Mouse (Mus musculus) embryonic facial prominence, embryonic 11.5 days (tissue): ENCODE measurements around the gene Col4a2. TPM values are rescaled to one million over a fixed set of nuclear protein-coding genes. Genes with fewer than 3 reads are reported as not detected.

ENCODE experiments used
- ATAC-seq: fragments of 200-750 bp; cut with Nextera tagmentation; replicated peaks from 2 replicates; pipeline ENCODE4 v1.8.0; 2017; ENCODE audit warnings: low read depth; ENCODE audit not compliant: insufficient number of reproducible peaks, low FRiP score, low TSS enrichment
- DNase-seq: peaks from one replicate; pipeline ENCODE4 v3.0.0-alpha.2; 2015; ENCODE audit warnings: low spot score
- H3K27ac ChIP-seq: fragments of 300-500 bp; sonication (generic); replicated peaks from 2 replicates; pipeline ENCODE4 v1.5.1; 2014; ENCODE audit warnings: mild to moderate bottlenecking, low read depth, low read length, control low read depth
- H3K27me3 ChIP-seq: fragments of 300-500 bp; sonication (generic); 2 replicates; pipeline ENCODE4 v1.6.1; 2014; ENCODE audit warnings: mild to moderate bottlenecking, low read length, moderate library complexity, mixed read lengths; ENCODE audit not compliant: control insufficient read depth, insufficient read depth
- H3K36me3 ChIP-seq: fragments of 300-500 bp; sonication (generic); replicated peaks from 2 replicates; pipeline ENCODE4 v1.6.1; 2014; ENCODE audit warnings: low read depth, mild to moderate bottlenecking, low read length, moderate library complexity, mixed read lengths; ENCODE audit not compliant: control insufficient read depth, insufficient read depth
- H3K4me1 ChIP-seq: fragments of 300-500 bp; sonication (generic); 2 replicates; pipeline ENCODE4 v1.6.1; 2014; ENCODE audit warnings: low read length, mixed read lengths; ENCODE audit not compliant: control insufficient read depth, insufficient read depth
- H3K4me2 ChIP-seq: fragments of 300-500 bp; sonication (generic); 2 replicates; pipeline ENCODE4 v1.6.1; 2014; ENCODE audit warnings: low read depth, mild to moderate bottlenecking, control low read depth, low read length, moderate library complexity
- H3K4me3 ChIP-seq: fragments of 300-500 bp; sonication (generic); 2 replicates; pipeline ENCODE4 v1.5.1; 2014; ENCODE audit warnings: low read depth, low read length, control low read depth
- H3K9ac ChIP-seq: fragments of 300-500 bp; sonication (generic); replicated peaks from 2 replicates; pipeline ENCODE4 v1.6.1; 2014; ENCODE audit warnings: mild to moderate bottlenecking, control low read depth, low read length
- H3K9me3 ChIP-seq: fragments of 300-500 bp; sonication (generic); replicated peaks from 2 replicates; pipeline ENCODE4 v1.6.1; 2016; ENCODE audit warnings: mild to moderate bottlenecking, low read length, inconsistent platforms, mixed read lengths; ENCODE audit not compliant: control insufficient read depth
- WGBS: fragments of 180-500 bp; shearing (Covaris S2); extraction: QIAGEN DNeasy Blood & Tissue Kit; methylation state at CpG from one replicate; pipeline ENCODE4 v1.1.7; 2014; 5-methylcytosine and 5-hydroxymethylcytosine counted together
- polyA plus RNA-seq: library from polyadenylated mRNA; unstranded; fragments of >200 nt; fragmentation: Nextera tagmentation; extraction: Ambion mirVana; gene quantifications from 2 replicates; pipeline ENCODE4 v1.2.1, GENCODE M21; 2014

Col4a2 gene
- polyA plus RNA-seq, 1 experiment from 2014 or later, result 26.7 TPM

GRCm38 (mm10) chr8:11298531-11299316 lies 13.9 kb upstream of the Col4a2 start:
- Histone ChIP-seq H3K4me2 (no peak overlapping the region), H3K9ac (no peak overlapping the region), H3K27ac (peak overlapping the region; percentile 53), H3K4me1 (0 out of 2 replicates have a peak, but pooled peaks cover 2% of the 10 kb centered on the region), H3K4me3 (no peak overlapping the region), H3K36me3 (no peaks in the 10 kb centered on the region), H3K27me3 (no peaks in the 10 kb centered on the region), H3K9me3 (no peaks in the 10 kb centered on the region)
- peak; percentile 78 for DNase-seq
- WGBS, result 39% methylated on average over 12 of the region's 12 CpGs
- 0 out of 2 replicates have a peak, but pooled peaks have one; percentile 42 for ATAC-seq

GRCm38 (mm10) chr8:11299317-11299602 lies 13.3 kb upstream of the Col4a2 start:
- ATAC-seq (no peak), DNase-seq (no peak)
- 52% methylated on average over 3 of the region's 3 CpGs for WGBS
- H3K4me2 ChIP-seq, result no peak overlapping the region
- H3K36me3 ChIP-seq, result no peaks in the 10 kb centered on the region
- 0 out of 2 replicates have a peak, but pooled peaks cover 2% of the 10 kb centered on the region for H3K4me1 ChIP-seq
- no peak overlapping the region for H3K9ac ChIP-seq
- H3K9me3 ChIP-seq, result no peaks in the 10 kb centered on the region
- no peaks in the 10 kb centered on the region for H3K27me3 ChIP-seq
- H3K4me3 ChIP-seq, result no peak overlapping the region
- H3K27ac ChIP-seq, result no peak overlapping the region

- 91% methylated on average over 8 of the region's 8 CpGs for WGBS
- Histone ChIP-seq H3K4me3 (no peak overlapping the region), H3K27ac (no peak overlapping the region), H3K4me1 (0 out of 2 replicates have a peak, but pooled peaks cover 2% of the 10 kb centered on the region), H3K36me3 (no peaks in the 10 kb centered on the region), H3K4me2 (no peak overlapping the region), H3K9me3 (no peaks in the 10 kb centered on the region), H3K9ac (no peak overlapping the region), H3K27me3 (no peaks in the 10 kb centered on the region)
- no peak for DNase-seq
- ATAC-seq, result no peak
These were observed 12.2 kb upstream of the Col4a2 start for GRCm38 (mm10) chr8:11300436-11300835.

- no peak overlapping the region for H3K9ac ChIP-seq
- DNase-seq, result no peak
These were observed 8.5 kb upstream of the Col4a2 start for GRCm38 (mm10) chr8:11304027-11304601.

GRCm38 (mm10) chr8:11305539-11305938 lies 7.1 kb upstream of the Col4a2 start:
- DNase-seq (no peak), ATAC-seq (no peak)
- Histone ChIP-seq H3K4me2 (no peak overlapping the region), H3K9me3 (no peaks in the 10 kb centered on the region), H3K4me3 (no peak overlapping the region), H3K36me3 (no peaks in the 10 kb centered on the region), H3K4me1 (no peaks in the 10 kb centered on the region), H3K27me3 (no peaks in the 10 kb centered on the region), H3K27ac (no peak overlapping the region), H3K9ac (no peak overlapping the region)
- 88% methylated on average over 1 of the region's 1 CpGs for WGBS

More at GRCm38 (mm10) chr8:11304027-11304601, 8.5 kb upstream of the Col4a2 start:
- H3K27ac ChIP-seq, result no peak overlapping the region
- no peaks in the 10 kb centered on the region for H3K27me3 ChIP-seq
- H3K4me3 ChIP-seq, result no peak overlapping the region
- no peaks in the 10 kb centered on the region for H3K9me3 ChIP-seq
- no peaks in the 10 kb centered on the region for H3K36me3 ChIP-seq
- H3K4me1 ChIP-seq, result no peaks in the 10 kb centered on the region
- no peak for ATAC-seq
- H3K4me2 ChIP-seq, result no peak overlapping the region
- WGBS, result 83% methylated on average over 6 of the region's 6 CpGs

GRCm38 (mm10) chr8:11307451-11307850 lies 5.2 kb upstream of the Col4a2 start:
- no peak for ATAC-seq
- no peak overlapping the region for H3K27ac ChIP-seq
- no peaks in the 10 kb centered on the region for H3K36me3 ChIP-seq
- H3K4me2 ChIP-seq, result no peak overlapping the region
- DNase-seq, result no peak
- no peaks in the 10 kb centered on the region for H3K9me3 ChIP-seq
- no peak overlapping the region for H3K4me3 ChIP-seq
- no peaks in the 10 kb centered on the region for H3K4me1 ChIP-seq
- WGBS, result 84% methylated on average over 7 of the region's 7 CpGs
- H3K27me3 ChIP-seq, result no peaks in the 10 kb centered on the region
- H3K9ac ChIP-seq, result no peak overlapping the region

GRCm38 (mm10) chr8:11308570-11308998 lies 4.0 kb upstream of the Col4a2 start:
- no peaks in the 10 kb centered on the region for H3K36me3 ChIP-seq
- H3K4me3 ChIP-seq, result no peak overlapping the region
- H3K27me3 ChIP-seq, result no peaks in the 10 kb centered on the region
- no peak for DNase-seq
- no peak overlapping the region for H3K9ac ChIP-seq
- no peak for ATAC-seq
- H3K9me3 ChIP-seq, result no peaks in the 10 kb centered on the region
- H3K4me2 ChIP-seq, result no peak overlapping the region
- no peaks in the 10 kb centered on the region for H3K4me1 ChIP-seq
- no peak overlapping the region for H3K27ac ChIP-seq
- 63% methylated on average over 7 of the region's 7 CpGs for WGBS

- DNase-seq (no peak), ATAC-seq (no peak)
- WGBS, result 41% methylated on average over 5 of the region's 5 CpGs
- H3K4me3 ChIP-seq, result no peak overlapping the region
- H3K27me3 ChIP-seq, result no peaks in the 10 kb centered on the region
- H3K9me3 ChIP-seq, result no peaks in the 10 kb centered on the region
- H3K27ac ChIP-seq, result no peak overlapping the region
- no peaks in the 10 kb centered on the region for H3K36me3 ChIP-seq
- H3K4me2 ChIP-seq, result no peak overlapping the region
- H3K9ac ChIP-seq, result no peak overlapping the region
- H3K4me1 ChIP-seq, result no peaks in the 10 kb centered on the region
These were observed 3.4 kb upstream of the Col4a2 start for GRCm38 (mm10) chr8:11309226-11309625.
